Mouse (Mus musculus) adrenal gland (tissue): ENCODE results near the gene a.

ENCODE experiments used
- intact Hi-C: fragments of 180-260 bp; cut with DNase I; formaldehyde crosslinking; loops from one replicate; pipeline ENCODE4 v1.15.1; 2025

The a gene

DNA sequence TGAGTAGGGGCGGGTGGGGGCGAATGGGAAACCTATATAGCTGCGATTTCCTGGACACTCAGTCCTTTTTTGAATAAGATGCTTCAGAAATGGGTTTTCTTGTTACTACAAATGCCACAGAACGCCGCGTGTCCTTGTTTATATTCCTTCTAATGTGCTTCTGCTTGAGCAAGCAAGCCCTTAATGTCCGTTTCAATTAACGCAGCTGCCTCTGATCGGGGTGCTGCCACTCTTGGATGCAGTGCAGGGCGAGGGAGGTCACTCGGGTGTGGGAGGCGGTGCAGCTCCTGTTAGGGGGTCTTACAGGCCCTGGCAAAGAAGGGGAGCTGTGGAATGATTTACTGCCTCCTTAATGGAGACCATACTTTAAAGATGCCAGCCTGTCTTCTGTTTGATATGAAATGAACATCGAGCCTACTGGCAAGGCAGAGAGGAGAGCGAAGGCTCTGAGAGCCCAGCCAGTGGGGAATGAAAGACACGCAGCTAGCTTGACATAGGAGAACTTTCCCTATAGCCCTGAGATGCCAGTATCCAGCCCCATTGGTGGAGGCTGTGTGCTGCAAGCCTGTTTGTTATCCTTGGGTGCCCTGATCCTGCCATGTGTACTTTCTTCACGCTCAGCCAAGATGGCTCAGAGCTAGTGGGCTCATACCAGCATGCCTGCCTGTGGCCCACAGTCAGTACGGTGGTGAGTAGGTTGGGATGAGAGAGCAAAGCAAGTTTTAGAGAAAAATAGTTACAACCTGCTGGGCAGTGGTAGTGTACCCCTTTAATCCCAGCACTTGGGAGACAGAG lies 8.1 kb upstream of the a start:
- intact Hi-C loops, result no loop called here

DNA sequence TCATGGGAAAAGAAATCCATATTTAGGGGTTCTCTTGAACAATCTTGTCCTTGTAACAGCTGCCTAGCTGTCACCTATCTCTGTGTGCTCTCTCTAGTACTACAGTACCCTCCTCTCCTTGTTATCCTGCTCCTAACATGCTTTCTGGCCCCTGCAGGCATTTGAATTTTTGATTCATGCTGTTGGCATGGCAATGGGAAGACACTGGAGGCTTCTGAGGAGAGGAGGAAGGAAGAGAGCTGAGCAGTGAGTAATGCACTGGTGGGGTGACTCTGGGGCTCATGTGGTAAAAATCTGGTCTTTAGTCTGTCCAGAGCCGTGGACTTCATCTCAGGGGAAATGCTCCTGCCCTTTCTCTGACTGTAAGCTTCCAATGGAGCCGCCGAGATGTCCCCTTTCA lies 5.9 kb upstream of the a start:
- intact Hi-C loops, result no loop called here

DNA sequence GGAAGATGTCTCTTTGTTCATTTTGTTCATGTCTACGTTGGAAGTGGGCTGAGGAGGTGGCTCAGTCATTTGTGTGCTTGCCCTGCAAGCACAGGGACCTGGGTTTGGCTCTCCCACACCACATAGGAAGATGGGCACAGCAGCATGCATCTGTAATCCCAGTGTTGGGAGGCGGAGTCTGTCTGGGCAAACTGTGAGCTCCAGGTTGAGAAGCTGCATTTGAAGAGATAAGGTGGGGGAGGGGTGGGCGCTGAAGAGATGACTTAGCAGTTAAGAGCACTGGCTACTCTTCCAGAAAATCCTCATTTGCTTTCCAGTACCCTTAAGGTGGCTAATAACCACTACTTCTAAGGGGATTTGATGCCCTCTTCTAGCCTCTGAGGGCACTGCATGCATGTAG lies 5.0 kb upstream of the a start:
- intact Hi-C loops, result no loop called here

DNA sequence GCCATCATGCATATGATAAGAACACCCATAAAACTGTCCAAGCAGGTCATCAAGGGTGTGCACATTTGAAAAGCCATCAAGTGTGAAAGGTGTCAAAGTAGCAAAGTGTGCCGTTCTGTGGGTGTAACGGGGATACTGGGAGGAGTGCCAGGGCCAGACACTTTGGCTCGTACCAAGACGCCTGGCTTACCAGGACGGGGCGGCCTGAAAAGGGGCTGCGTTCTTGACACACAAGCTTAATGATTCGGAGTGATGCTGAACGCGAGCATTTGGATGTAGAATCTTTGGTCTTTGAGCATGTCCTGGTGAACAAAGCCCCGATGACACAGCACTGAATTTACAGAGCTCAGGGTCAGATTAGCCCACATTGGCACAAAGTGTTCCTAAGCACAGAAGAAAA lies 4.4 kb upstream of the a start:
- intact Hi-C loops, result no loop called here

- intact Hi-C loops, result no loop called here
Observed at GRCm38 (mm10) chr2:154789381-154789780, 1.8 kb upstream of the a start.

DNA sequence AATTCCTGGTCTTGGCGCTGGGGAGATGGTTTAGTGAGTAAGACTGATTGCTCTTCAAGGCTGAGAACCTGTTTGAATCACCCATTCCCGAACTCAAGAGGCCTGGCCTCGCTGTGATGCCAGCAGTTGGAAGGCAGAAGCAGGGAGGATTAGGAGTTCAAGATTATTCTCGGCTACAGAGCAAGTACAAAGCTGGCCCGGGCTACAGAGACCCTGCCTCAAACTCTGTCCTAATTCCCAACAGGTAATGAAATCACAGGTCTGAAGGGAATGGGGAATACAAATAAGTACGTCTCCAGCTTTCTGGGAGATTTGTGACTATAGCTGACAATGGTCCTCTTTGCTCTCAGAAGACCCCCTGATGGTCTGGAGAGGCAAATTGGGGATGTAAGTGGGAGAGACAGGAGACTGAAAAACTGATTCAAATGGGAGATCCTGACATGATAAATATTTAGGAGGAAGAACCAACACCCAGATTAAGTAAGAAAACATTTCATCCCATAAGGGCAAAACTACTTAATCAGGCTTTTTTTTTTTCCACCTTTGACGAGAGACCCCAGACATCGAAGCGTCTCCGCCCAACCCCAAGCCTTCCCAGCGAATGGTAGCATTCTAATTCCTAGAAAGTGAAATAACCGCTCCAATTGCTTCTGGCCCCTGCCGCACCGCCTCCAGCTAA lies 1.1 kb upstream of the a start:
- intact Hi-C loops, result no loop called here

GRCm38 (mm10) chr2:154791661-154792642 lies 750 bp downstream of the a start:
- intact Hi-C loops, result no loop called here

- intact Hi-C loops, result no loop called here
Observed at GRCm38 (mm10) chr2:154803372-154803771, 12.2 kb downstream of the a start.

GRCm38 (mm10) chr2:154803845-154804244 lies 12.6 kb downstream of the a start:
- intact Hi-C loops, result no loop called here

- intact Hi-C loops, result no loop called here
Observed at GRCm38 (mm10) chr2:154807689-154808088, 16.5 kb downstream of the a start.

DNA sequence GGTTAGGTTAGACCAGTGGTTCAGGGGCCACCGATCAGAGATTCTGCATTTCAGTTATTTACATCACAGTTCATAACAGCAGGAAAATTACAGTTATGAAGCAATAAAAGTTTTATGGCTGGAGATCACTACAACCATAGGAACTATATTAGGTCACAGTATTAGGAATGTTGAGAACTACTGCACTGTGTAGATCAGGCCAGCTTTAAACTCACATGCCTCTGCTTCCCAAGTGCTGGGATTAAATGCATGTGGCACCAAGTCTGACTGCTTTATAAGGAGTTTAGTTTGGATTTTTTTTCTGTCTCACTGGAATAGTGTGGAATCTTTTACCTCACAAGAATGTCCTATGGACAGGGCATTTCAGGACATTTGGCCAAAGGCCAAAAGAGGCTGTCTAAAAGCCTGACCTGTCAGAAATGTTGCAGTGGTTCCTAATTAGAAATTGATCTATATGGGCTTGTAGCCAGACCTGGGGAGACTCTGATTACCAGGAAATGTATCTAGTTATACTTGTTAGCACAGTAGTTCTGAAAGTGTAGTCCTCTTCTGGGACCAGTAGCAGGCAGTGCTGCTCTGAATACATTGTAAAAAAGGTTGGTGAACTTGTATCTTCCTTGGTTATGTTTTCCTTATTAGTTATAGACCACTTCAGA lies 18.0 kb downstream of the a start:
- intact Hi-C loops, result no loop called here

DNA sequence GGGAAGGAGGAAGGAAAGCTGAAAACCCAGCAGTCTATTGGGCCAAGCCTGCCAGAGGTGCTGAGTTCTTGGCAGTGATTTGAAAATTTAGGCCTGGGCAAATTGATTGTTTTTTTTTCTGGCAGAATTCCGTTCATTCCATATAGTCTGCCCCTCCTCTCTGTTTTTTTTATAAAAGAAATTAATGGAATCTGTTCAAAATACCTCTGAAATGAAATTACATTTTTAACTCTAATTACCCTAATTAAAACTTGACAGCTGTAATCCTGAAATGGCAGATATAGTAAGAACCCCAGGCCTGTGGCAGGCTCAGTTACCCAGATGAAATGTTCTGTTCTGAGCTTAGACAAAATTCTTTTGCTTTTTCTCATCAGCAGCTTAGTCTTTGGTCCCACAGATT lies 19.6 kb downstream of the a start:
- intact Hi-C loops, result no loop called here

DNA sequence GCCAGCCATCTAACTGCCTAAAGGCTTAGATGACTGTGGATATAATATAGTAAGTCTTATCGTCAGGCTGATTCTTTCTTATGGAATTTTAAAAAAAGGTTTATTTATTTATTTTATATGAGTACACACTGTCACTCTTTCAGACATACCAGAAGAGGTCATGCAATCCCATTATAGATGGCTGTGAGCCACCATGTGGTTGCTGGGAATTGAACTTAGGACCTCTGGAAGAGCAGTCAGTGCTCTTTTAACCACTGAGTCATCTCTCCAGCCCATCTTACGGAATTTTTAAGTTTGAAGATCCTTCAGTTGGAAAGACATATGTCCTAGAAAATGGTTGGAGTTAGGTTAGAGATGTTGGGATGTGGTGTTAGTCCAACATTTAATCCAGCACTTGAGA lies 22.2 kb downstream of the a start:
- intact Hi-C loops, result no loop called here

DNA sequence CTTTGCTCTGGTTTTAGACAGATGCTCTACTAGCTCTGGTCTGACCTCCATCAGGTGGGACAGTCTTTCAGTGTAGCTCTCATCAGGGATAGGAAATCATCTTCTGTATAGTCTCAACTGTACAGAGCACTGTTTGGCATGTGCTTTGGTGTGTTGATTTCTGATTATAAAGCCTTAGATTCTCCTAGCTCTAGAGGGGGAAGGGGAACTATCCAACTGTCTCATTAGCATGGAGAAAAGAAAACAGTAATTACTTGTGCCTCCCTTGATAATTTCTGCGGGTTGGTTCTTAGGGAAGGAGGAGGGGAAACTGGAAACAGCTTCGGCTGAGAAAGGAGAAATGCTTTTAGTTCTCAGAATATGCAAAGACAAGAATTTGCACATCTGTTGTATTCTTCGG lies 25.9 kb downstream of the a start:
- intact Hi-C loops, result no loop called here

DNA sequence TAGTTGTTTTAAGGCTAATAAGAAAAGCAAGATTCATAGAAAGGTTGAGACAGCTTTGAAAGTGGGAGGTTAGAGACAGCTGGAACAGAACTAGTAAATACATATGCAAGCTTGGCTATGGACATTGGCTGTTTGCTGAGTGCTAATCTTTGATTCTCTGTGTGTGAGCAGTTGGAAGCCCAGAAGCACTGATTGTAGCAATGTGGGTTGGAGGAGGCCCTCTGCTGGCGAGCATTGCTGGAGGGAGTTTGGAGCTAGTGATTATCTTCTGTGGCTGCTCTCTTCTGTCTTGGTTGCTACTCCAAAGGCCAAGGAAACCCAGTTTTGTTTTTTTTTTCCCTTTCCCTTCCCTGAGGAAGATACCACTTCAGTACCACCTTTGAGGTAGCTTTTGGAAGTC lies 26.6 kb downstream of the a start:
- intact Hi-C loops, result no loop called here

- intact Hi-C loops, result no loop called here
Observed at GRCm38 (mm10) chr2:154818599-154818998, 27.4 kb downstream of the a start.

DNA sequence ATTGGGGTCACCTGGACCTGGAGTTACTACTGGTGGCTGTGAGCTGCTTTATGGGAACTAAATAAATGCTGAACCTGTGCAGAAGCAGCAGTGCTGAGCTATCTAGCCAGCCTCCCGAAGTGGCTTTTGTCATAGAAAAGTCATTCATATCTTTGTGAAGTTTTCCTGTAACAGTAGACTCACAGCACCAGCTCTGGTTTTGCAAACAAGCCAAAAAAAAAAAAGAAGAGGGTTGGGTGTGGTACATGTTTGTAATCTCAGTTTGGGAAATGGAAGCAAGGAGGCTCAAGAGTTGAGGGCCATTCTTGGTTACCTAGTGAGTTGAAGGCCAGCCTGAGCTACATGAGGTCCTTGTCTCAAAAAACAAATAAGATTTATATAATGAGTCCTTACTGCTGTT lies 29.1 kb downstream of the a start:
- intact Hi-C loops, result no loop called here

GRCm38 (mm10) chr2:154826054-154826538 lies 34.9 kb downstream of the a start:
- intact Hi-C loops, result no loop called here

DNA sequence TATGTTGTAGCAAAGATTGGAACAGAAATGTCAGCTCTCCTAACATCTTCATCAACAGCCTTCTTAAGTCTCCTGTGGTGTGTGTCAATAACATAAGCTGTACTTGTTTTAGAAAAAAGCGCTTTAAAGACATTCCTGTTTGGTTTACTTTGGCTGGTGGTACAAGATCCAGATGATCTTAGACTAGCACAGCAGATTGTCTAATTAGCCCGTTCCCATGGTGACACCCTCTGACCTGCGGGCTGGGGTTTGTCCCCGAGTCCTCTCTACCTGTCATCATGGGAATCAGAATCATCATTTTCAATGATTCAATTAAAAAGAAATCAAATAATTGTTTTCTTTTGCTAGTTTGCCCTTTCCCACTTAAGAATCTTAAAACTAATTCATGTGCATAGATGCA lies 36.3 kb downstream of the a start:
- intact Hi-C loops, result no loop called here

- intact Hi-C loops, result no loop called here
Observed at GRCm38 (mm10) chr2:154832471-154832870, 41.3 kb downstream of the a start.

GRCm38 (mm10) chr2:154834149-154834865 lies 43.1 kb downstream of the a start:
- intact Hi-C loops, result no loop called here
